Mouse (Mus musculus) cerebellum, adult 9-11 months (tissue): ENCODE measurements around the gene Sbno2.

ENCODE experiments used
- DNase-seq: peaks from one replicate; pipeline ENCODE4 v3.0.0; 2022

Gene Sbno2

GRCm38 (mm10) chr10:80087483-80087882, 17.9 kb downstream of the Sbno2 start:
- DNase-seq: no peak

- DNase-seq: peak; percentile 51
Observed at GRCm38 (mm10) chr10:80086847-80087246, 18.5 kb downstream of the Sbno2 start.

DNA sequence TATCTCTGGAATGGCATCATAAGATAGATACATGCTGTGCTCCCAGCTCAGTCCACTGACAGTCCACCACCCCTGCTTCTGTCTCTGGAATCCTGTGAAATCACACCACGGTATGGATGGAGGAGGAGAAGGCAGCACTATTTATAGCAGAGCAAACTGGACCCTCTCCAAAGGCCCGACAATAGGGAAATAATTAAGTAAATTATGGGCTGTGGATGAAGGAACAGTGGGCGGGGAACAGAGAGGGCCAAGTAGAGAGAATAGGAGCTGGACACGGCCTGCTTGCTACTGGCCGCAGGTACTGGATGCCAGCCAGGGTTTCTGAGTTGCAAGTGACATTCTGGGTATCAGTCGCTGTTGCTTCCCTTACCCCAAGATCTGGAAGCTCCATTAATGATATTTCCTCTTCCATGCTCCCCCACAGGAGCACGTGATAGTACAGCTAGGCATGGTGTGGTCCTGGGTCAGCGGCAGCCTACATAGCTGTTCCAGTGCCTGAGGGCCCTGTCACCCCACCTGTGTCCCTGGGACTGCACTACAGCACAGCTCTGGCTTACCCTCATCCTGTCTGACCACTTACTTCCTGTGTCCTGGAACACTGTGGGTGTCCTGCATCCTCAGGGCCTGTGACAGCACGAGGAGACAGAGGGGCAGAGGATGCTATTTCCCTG, 20.4 kb downstream of the Sbno2 start:
- DNase-seq: peak; percentile 63

DNA sequence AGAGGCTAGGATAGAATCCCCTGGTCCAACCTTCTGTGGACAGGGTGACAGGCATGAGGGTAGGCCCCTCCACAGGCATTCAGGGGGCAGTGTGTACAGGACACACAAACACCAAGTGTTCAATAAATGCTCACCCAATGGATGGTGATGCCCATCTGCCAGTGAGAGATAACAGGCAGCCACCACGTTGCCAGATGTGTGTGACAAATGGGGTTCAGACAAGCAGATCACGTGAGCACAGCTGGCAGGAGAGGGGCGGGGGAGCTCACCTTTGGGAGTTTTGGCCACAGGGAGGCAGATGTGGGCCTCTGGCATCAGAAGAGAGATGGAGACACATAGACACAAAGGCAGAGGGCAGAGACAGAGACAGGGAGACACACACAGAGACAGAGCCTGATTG, 24.3 kb downstream of the Sbno2 start:
- no peak for DNase-seq

DNA sequence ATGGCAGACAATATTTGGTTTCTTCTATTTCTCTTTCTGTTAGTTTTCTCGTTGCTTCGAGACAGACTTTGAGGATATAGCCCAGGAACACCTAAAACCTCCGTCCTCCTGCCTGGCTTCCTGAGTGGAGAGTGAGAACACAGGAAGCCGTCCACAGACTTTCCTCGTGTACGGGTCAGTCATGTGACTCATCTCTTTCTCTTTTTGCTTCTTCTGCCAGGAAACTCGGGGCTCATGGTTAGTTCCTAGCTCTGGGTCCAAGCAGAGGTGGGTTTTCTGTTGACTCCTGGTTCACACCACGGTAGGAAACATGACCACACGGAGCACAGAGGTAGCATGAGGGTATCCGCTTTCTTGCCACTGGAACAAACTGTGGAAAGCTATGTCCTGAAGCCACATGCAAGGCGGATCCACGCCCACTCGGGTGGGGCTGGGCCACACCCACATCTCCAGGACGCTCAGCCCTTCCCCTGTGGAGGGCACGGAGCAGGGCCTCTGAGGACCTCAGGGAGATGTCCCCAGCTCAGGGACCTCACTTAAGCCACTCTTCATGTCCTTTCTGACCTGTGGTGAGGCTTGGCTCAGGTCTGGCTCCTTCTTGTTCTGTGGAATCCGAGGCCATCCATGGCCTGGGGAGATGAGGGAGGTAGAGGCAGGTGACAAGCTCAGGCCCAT, 24.8 kb downstream of the Sbno2 start:
- DNase-seq: no peak

- DNase-seq: no peak
Observed at GRCm38 (mm10) chr10:80078366-80078765, 27.0 kb downstream of the Sbno2 start.

GRCm38 (mm10) chr10:80077312-80077711, 28.1 kb downstream of the Sbno2 start:
- no peak for DNase-seq

DNA sequence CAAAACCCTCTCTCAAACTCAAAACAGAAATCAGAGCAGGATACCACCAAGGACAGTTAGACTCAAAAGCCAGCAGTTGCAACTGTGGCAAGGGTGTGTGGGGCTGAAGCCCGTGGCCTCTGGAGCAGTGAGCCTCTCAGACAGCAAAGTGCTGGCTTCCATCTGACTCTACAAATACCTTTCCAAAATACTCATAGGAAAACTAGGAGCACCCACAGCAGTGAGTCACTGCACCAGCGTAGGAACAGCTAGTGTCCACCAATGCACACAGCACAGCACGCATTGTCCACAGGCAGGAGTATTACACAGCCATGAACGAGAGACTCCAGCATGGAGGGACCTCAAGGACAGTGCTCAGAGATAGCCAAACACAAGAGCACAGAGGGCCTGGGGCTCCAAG, 29.0 kb downstream of the Sbno2 start:
- no peak for DNase-seq

GRCm38 (mm10) chr10:80075924-80076323, 29.4 kb downstream of the Sbno2 start:
- no peak for DNase-seq

GRCm38 (mm10) chr10:80074813-80075601, 30.4 kb downstream of the Sbno2 start:
- DNase-seq: no peak

GRCm38 (mm10) chr10:80072623-80073489, 32.5 kb downstream of the Sbno2 start:
- no peak for DNase-seq

DNA sequence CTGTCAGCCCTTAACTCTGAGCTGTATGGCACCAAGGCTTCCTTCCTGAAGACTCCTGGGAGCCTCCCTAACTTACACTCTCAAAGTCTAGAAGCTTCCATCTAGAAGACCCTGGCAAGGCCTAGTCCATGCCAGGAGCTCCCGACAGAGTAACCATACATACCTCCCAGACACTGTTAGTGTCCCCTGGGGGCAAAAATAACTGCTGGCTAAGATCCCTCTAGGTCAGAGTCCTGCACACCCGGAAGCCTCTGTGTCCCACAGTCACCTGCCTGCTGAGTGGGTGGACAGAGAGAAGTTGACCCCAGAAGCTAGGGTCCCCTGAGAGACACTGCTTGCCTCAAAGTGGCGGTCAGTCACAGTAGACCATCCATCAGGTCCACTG, 33.9 kb downstream of the Sbno2 start:
- DNase-seq: no peak

- DNase-seq: peak; percentile 87
Observed at GRCm38 (mm10) chr10:80070837-80071515, 34.4 kb downstream of the Sbno2 start.

GRCm38 (mm10) chr10:80069948-80070450, 35.4 kb downstream of the Sbno2 start:
- DNase-seq: no peak

- DNase-seq: no peak
Observed at GRCm38 (mm10) chr10:80069251-80069650, 36.1 kb downstream of the Sbno2 start.

DNA sequence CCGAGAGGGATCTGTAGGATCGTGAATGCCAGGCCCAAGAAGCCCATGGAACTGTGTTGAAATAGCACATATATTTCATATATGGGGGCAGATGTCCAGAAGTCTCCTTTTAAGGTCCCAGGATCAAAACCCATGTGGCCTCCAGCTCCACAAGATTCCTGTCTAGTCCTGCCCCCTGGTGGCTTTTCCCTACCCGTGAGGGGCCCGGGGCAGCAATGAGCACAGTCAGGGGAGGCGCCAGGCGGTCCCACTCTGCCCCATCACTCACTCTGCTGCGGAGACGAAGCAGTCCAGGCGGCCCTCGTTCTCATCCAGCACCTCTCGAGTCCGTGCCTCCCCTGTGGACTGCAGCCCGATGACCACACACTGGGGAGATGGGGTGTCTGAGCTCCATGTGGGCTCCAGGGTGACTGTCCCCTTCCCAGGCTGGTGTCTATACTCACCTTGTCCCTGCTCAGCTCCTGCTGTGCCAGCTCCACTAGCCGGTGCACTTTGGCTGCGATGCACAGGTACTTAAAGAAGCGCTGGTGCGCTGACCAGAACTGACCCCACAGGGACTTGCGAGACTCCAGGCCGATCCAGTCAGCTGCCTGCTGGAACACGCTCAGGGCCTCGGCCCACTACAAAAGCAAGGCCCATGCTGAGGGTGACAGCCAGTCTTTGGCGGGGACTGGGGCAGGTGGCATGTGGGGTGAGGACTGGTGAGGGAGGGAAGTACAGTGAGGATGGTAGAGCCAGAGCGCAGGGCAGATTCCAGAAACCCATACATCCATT, 41.3 kb downstream of the Sbno2 start:
- DNase-seq: no peak

DNA sequence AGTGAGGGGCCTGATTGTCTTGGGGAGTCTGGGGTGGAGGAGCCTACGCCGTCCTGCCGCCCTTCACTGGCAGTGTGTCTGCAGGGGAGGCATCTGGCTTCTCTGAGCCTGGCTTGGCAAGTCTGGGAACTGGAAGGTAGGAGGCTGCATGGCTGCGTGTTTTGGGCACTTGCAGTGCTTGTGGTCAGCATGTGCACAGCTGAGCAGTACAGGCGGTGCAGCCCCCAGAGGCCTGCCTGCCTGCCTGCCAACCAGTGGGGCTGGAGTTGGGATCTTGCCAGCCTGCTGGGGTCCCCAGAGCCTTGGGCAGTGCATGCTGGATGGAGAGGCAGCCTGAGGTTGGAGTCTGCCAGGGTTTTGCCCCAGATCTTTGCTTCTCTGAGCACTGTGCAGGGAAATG, 42.3 kb downstream of the Sbno2 start:
- DNase-seq: no peak

GRCm38 (mm10) chr10:80057683-80058326, 47.6 kb downstream of the Sbno2 start:
- peak; percentile 59 for DNase-seq

GRCm38 (mm10) chr10:80056976-80057682, 48.2 kb downstream of the Sbno2 start:
- no peak for DNase-seq

DNA sequence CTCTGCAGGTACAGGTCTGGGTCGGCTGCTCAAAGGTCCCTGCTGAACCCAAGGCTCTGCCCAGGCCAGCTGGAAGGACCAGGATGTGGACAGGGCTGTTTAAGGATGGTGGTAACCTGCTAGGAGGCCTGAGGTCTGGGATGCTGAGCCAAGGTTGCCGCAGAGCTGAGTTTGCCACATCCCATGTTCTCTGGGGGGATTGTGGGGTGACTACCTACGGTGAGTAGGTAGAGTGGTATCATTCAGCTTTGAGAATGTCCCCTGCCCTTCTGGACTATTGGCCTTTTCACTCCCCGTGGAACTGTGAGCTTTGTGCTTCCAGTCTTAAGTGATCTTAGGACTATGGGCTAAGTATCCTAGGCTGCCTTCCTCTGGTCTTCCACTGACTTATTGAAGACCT, 48.9 kb downstream of the Sbno2 start:
- no peak for DNase-seq
